Mouse (Mus musculus): Measurements from ENCODE around the gene Ttc1. TPM values are rescaled to one million over a fixed set of nuclear protein-coding genes. Genes with fewer than 3 reads are reported as not detected.

The Ttc1 gene
- total and polyA plus RNA-seq, 2 experiments, result 5.9 to 15.8 TPM

DNA sequence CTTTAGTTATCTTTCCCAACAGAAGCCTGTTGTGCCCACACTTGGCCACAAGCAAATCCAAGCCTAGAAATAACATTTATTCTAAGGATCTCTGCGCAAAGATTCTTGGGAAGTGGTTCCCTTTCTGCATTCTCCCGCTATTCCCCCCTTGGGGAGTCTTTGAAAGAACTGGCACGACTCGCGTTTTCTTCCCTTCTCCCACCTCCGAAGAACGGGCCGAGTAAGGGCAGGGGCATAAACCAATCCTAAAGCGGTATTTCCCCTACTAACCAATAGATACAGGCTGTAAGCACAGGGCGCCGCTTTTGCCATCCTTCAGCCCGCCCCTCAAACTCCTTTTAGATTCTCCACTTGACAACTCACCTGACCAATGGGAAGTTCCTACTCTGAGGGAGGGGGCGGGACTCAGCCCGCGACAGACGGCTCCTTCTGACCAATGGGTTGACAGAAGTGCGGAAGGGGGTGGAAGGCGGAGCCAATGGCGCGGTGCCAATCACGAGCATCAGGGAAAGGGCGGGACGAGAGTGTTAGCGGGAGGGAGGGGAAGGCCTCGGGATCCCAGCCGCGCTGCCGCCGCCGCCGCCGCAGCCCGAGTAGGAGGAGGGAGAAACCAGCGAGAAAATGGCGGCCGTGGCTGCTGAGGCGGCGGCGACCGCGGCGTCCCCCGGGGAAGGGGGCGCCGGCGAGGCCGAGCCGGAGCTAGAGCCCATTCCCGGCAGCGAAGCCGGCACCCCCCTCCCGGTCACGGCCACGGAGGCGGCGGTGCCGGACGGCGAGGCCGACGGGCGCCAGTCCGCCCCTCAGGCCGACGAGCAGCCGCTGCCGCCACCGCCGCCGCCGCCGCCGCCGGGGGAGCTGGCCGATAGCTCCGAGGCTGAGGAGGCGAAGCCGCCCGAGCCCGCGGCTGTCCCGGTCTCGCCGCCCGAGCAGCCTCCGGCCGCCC, 66.1 kb downstream of the Ttc1 start, which contains the start of gene Pwwp2a:
Gene Pwwp2a, plus strand, starts transcription at position 527 of the 943 bp plus-strand sequence.
- H3K4me1 ChIP-seq (ENCODE audit: control insufficient read depth, insufficient read depth, low read length), result peaks cover 4% of the 10 kb centered on the region; the same call in 1 of the 2 replicates
- peak; percentile 98 for DNase-seq (ENCODE audit: extremely low read depth, low read depth, low spot score)
- TF ChIP-seq CTCF (IDR thresholded peaks at IDR 0.05; ENCODE audit: low read depth, low read length) (no peak), POLR2A (IDR thresholded peaks at IDR 0.05; ENCODE audit: extremely low read depth, insufficient read depth, low read length) (peak; percentile 69; the same call in 1 of the 2 replicates)
- peaks cover 7% of the 10 kb centered on the region; the same call in 1 of the 2 replicates for H3K79me2 ChIP-seq (ENCODE audit: control insufficient read depth, insufficient read depth, low read length)
- 0 out of 2 replicates have a peak, but pooled peaks cover 7% of the 10 kb centered on the region for H3K36me3 ChIP-seq (ENCODE audit: control insufficient read depth, insufficient read depth, low read length)
- peak within 1 kb of the TSS; percentile 52 for H3K27ac ChIP-seq (replicated peaks; ENCODE audit: insufficient read depth, low read depth, low read length)
- 1% methylated on average over 72 of the region's 87 CpGs for WGBS
- peak within 1 kb of the TSS; percentile 83 for H3K4me3 ChIP-seq (ENCODE audit: insufficient read depth, low read depth, low read length)
- H3K9ac ChIP-seq (ENCODE audit: low read depth, low read length), result peak within 1 kb of the TSS; percentile 90
- H3K27me3 ChIP-seq (ENCODE audit: control insufficient read depth, insufficient read depth, low read length), result no peaks in the 10 kb centered on the region

Other genes with a start within 250 kb of the Ttc1 start
- gene Ccnjl, start 219.2 kb downstream of the Ttc1 start, total RNA-seq (2014; rRNA removed), result 0.07 and 0.09 TPM in 2 replicates
- 0.10 and 0.20 TPM in 2 replicates for gene Ccnjl, start 219.2 kb downstream of the Ttc1 start, polyA plus RNA-seq (2012; rRNA removed)
- gene 4933415A04Rik, start 161.0 kb downstream of the Ttc1 start, total RNA-seq (2014; rRNA removed), result not detected in 2 replicates
- not detected in 2 replicates for gene 4933415A04Rik, start 161.0 kb downstream of the Ttc1 start, polyA plus RNA-seq (2012; rRNA removed)
- gene Fabp6, start 146.5 kb downstream of the Ttc1 start, total RNA-seq (2014; rRNA removed), result not detected in 2 replicates
- gene Fabp6, start 146.5 kb downstream of the Ttc1 start, polyA plus RNA-seq (2012; rRNA removed), result not detected in 2 replicates
- 11.2 and 12.1 TPM in 2 replicates for gene Pwwp2a, start 66.0 kb downstream of the Ttc1 start, total RNA-seq (2014; rRNA removed)
- gene Pwwp2a, start 66.0 kb downstream of the Ttc1 start, polyA plus RNA-seq (2012; rRNA removed), result 5.5 and 9.3 TPM in 2 replicates
- 21.6 and 25.6 TPM in 2 replicates for gene Adra1b, start 153.2 kb upstream of the Ttc1 start, total RNA-seq (2014; rRNA removed)
- gene Adra1b, start 153.2 kb upstream of the Ttc1 start, polyA plus RNA-seq (2012; rRNA removed), result 176 and 191 TPM in 2 replicates